Mouse (Mus musculus): ENCODE measurements at regions not wholly inside any gene's neighbourhood (a gene's known extent, or its start where the extent isn't known, plus 50 kb on each side); places are given as distances from the start of the nearest gene placed in this dataset.

- TF ChIP-seq CTCF (conservative IDR thresholded peaks at IDR 0.05; ENCODE audit: insufficient read depth, insufficient read length, low read depth, low read length) (no peak), POLR2A (IDR thresholded peaks at IDR 0.05; ENCODE audit: low read depth, low read length) (no peak)
Measured at GRCm38 (mm10) chr4:142677426-142677825, 438.2 kb upstream of the Kazn start.
